ENCODE assay signal across 24 mouse cellular contexts in the genomic region with DNA sequence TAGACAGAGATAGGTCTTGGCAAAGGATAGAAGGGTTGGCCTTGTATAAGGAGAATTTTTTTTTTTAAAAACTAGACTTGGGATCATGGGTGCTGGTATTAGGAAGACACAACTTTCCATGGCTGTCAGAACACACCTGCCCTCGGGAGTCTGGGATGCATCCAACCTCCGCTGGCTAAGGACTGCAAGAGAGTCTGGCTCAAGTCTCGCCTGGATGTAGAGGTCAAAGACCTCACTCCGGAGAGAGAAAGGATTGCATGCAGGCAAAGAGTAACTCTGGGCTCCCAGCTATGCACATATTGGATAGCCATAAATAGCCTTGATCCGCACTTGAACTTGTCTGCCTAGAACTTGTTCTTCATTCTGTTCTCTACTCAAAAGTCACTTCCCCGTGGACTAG.
A peak's percentile ranks its signal among the peaks of the same experiment; 100 is the strongest.
DNase-seq lines count a peak whose midpoint lies in the region; ATAC-seq and TF ChIP-seq lines count a peak whose summit lies in the region.
"Had no signal": no experiment of that assay in that cellular context is flagged by ENCODE, and none has a peak within 500 bp of the region (broad histone marks: within the 10 kb centered on the region; RNA-seq: fewer than 3 reads in every experiment).

No protein-coding gene starts in this region.

- H3K4me3 ChIP-seq in kidney, embryonic 14.5 days (ENCODE audit: low read length), result no peak overlapping the region
- H3K4me3 ChIP-seq in liver, adult 2 months (ENCODE audit: insufficient read depth, low read depth, low read length), result no peak overlapping the region
- no peak overlapping the region for H3K4me3 ChIP-seq in spleen, adult 2 months (ENCODE audit: extremely low read depth, insufficient read depth, insufficient read length)
- H3K4me3 ChIP-seq: embryonic facial prominence, embryonic 10.5 days; embryonic facial prominence, embryonic 12.5 days; forebrain, embryonic 13.5 days had no signal

- TF ChIP-seq CTCF in liver, adult 2 months (IDR thresholded peaks at IDR 0.05; ENCODE audit: low read depth, low read length), result no peak
- no peak for TF ChIP-seq CTCF in spleen, adult 2 months (IDR thresholded peaks at IDR 0.05; ENCODE audit: extremely low read depth, insufficient read depth, insufficient read length, insufficient replicate concordance)

- 85% methylated on average over 6 of the region's 6 CpGs for WGBS in kidney, embryonic 14.5 days
- 30% methylated on average over 6 of the region's 6 CpGs for WGBS in liver, adult 2 months
- 87% methylated on average over 6 of the region's 6 CpGs for WGBS in spleen, adult 2 months

- H3K79me2 ChIP-seq in liver, adult 2 months (ENCODE audit: control insufficient read depth, insufficient read depth, low read length), result no peaks in the 10 kb centered on the region

- no peak overlapping the region for H3K9ac ChIP-seq in kidney, embryonic 14.5 days (ENCODE audit: low read depth, low read length)
- no peak overlapping the region for H3K9ac ChIP-seq in liver, adult 2 months (ENCODE audit: low read depth, low read length)
- H3K9ac ChIP-seq: embryonic facial prominence, embryonic 12.5 days; forebrain, embryonic 13.5 days had no signal

- no peak overlapping the region for H3K27ac ChIP-seq in kidney, embryonic 14.5 days (ENCODE audit: low read depth, low read length)
- H3K27ac ChIP-seq in liver, adult 2 months (replicated peaks; ENCODE audit: insufficient read depth, low read depth, low read length), result no peak overlapping the region
- H3K27ac ChIP-seq in spleen, adult 2 months (ENCODE audit: insufficient read depth, low read length), result peak overlapping the region; percentile 89
- H3K27ac ChIP-seq: embryonic facial prominence, embryonic 10.5 days; embryonic facial prominence, embryonic 12.5 days; forebrain, embryonic 13.5 days had no signal

- H3K9me3 ChIP-seq in kidney, embryonic 14.5 days (ENCODE audit: control insufficient read depth, low read length), result no peaks in the 10 kb centered on the region
- H3K9me3 ChIP-seq: embryonic facial prominence, embryonic 10.5 days; embryonic facial prominence, embryonic 12.5 days; forebrain, embryonic 13.5 days had no signal

- peak; percentile 87 for DNase-seq in heart, adult 11 months
- DNase-seq in heart, adult 8-10 months (ENCODE audit: low spot score), result no peak
- peak; percentile 11 for DNase-seq in kidney, adult 9 months
- DNase-seq in liver, adult 2 months (ENCODE audit: extremely low read depth, low read depth, low spot score), result peak; percentile 61
- DNase-seq in liver, result no peak
- no peak for DNase-seq in spleen, adult 2 months (ENCODE audit: low read depth in 1 of 2, low spot score in 2 of 2)
- no peak for DNase-seq in spleen, adult 12 weeks (ENCODE audit: low spot score)
- DNase-seq: adrenal gland, adult 8-10 months; adrenal gland, postnatal 14 days; adrenal gland, postnatal 36 days; cerebellum, adult 11-12 months; cerebellum, adult 2 months; cerebellum, adult 9-10 months; cerebellum, postnatal 10 days; cerebellum, postnatal 25 days had no signal

- H3K4me1 ChIP-seq in kidney, embryonic 14.5 days (ENCODE audit: control insufficient read depth, insufficient read depth, low read length), result no peaks in the 10 kb centered on the region
- H3K4me1 ChIP-seq in liver, adult 2 months (ENCODE audit: control insufficient read depth, insufficient read depth, low read length), result no peaks in the 10 kb centered on the region
- peaks cover 26% of the 10 kb centered on the region; the same call in 1 of the 2 replicates for H3K4me1 ChIP-seq in spleen, adult 2 months (ENCODE audit: control insufficient read depth, insufficient read depth, insufficient read length)
- H3K4me1 ChIP-seq: embryonic facial prominence, embryonic 10.5 days; embryonic facial prominence, embryonic 12.5 days had no signal

- no peaks in the 10 kb centered on the region for H3K36me3 ChIP-seq in kidney, embryonic 14.5 days (ENCODE audit: control insufficient read depth, insufficient read depth, low read length)
- H3K36me3 ChIP-seq in liver, adult 2 months (ENCODE audit: control insufficient read depth, insufficient read depth, low read length), result no peaks in the 10 kb centered on the region
- H3K36me3 ChIP-seq in spleen, adult 2 months (ENCODE audit: control insufficient read depth, insufficient read depth, low read length), result no peaks in the 10 kb centered on the region
- H3K36me3 ChIP-seq: embryonic facial prominence, embryonic 10.5 days; embryonic facial prominence, embryonic 12.5 days; G1E had no signal

- no peak for TF ChIP-seq POLR2A in liver, adult 2 months (IDR thresholded peaks at IDR 0.05; ENCODE audit: extremely low read depth, insufficient read depth, low read length)
- no peak for TF ChIP-seq POLR2A in spleen, adult 2 months (IDR thresholded peaks at IDR 0.05; ENCODE audit: low read depth, low read length)

- no peaks in the 10 kb centered on the region for H3K27me3 ChIP-seq in kidney, embryonic 14.5 days (ENCODE audit: control insufficient read depth, insufficient read depth, low read length)
- no peaks in the 10 kb centered on the region for H3K27me3 ChIP-seq in liver, adult 2 months (ENCODE audit: control insufficient read depth, insufficient read depth, low read length)
- no peaks in the 10 kb centered on the region for H3K27me3 ChIP-seq in spleen, adult 2 months (ENCODE audit: control insufficient read depth, insufficient read depth, low read length)
- H3K27me3 ChIP-seq: CH12.LX; embryonic facial prominence, embryonic 12.5 days; forebrain, embryonic 13.5 days; Patski had no signal

- H3K4me2 ChIP-seq in kidney, embryonic 14.5 days (replicated peaks; ENCODE audit: low read depth, low read length), result no peak overlapping the region
- H3K4me2 ChIP-seq: embryonic facial prominence, embryonic 12.5 days; forebrain, embryonic 13.5 days had no signal

- ATAC-seq in kidney, embryonic 14.5 days (ENCODE audit: low FRiP score, low TSS enrichment), result no peak
- ATAC-seq: activated CD4-positive, CD25-positive, alpha-beta regulatory T cell, adult 4 months; CD4-positive, CD25-positive, alpha-beta regulatory T cell, adult 4 months; Patski had no signal

Comparison
In these comparisons a context has a peak if more than half of its experiments do, and no peak if none do; other contexts are left out.
1. DNase-seq: peak in heart, adult 11 months (single experiment), kidney, adult 9 months (single experiment) and liver, adult 2 months (single experiment); none in heart, adult 8-10 months (single experiment), liver (single experiment), spleen, adult 2 months (0 of 2) and spleen, adult 12 weeks (single experiment).